27 mouse cellular contexts compared by ENCODE assay signal in genomic region chr14:31345367-31345766, GRCm38 (mm10). TPM values are rescaled to one million over a fixed set of nuclear protein-coding genes. Genes with fewer than 3 reads are reported as not detected.
DNase-seq lines count a peak whose midpoint lies in the region; ATAC-seq and TF ChIP-seq lines count a peak whose summit lies in the region.
"Had no signal": no experiment of that assay in that cellular context is flagged by ENCODE, and none has a peak within 500 bp of the region (broad histone marks: within the 10 kb centered on the region; RNA-seq: fewer than 3 reads in every experiment).

No protein-coding gene starts in this region.

- peaks cover 2% of the 10 kb centered on the region for H3K79me2 ChIP-seq in heart, adult 2 months (replicated peaks; ENCODE audit: control insufficient read depth, insufficient read depth, low read length)

- intact Hi-C loops in heart, adult 2 months (cut with DNase I), result no loop called here

- no peak overlapping the region for H3K4me2 ChIP-seq in liver, embryonic 12.5 days
- H3K4me2 ChIP-seq in liver, embryonic 15.5 days, result no peak overlapping the region
- H3K4me2 ChIP-seq: embryonic facial prominence, embryonic 13.5 days; forebrain, embryonic 12.5 days; forebrain, embryonic 15.5 days; heart, embryonic 11.5 days; hindbrain, embryonic 13.5 days; intestine, embryonic 15.5 days had no signal

- no peak overlapping the region for H3K9ac ChIP-seq in heart, adult 2 months (ENCODE audit: low read depth, low read length)
- no peak overlapping the region for H3K9ac ChIP-seq in liver, embryonic 12.5 days
- no peak overlapping the region for H3K9ac ChIP-seq in liver, embryonic 15.5 days
- H3K9ac ChIP-seq: embryonic facial prominence, embryonic 13.5 days; forebrain, embryonic 12.5 days; forebrain, embryonic 15.5 days; hindbrain, embryonic 13.5 days; intestine, embryonic 15.5 days had no signal

- peak; percentile 64 for ATAC-seq in liver, embryonic 12.5 days
- peak; percentile 49; the same call in 1 of the 2 replicates for ATAC-seq in liver, embryonic 15.5 days (ENCODE audit: insufficient read depth)
- 0 out of 2 replicates have a peak, but pooled peaks have one; percentile 26 for ATAC-seq in megakaryocyte progenitor cell, adult 5-6 weeks (replicated peaks; ENCODE audit: poor library complexity)
- ATAC-seq in frontal cortex, adult (ENCODE audit: low TSS enrichment), result no peak
- ATAC-seq: activated CD4-positive, CD25-positive, alpha-beta regulatory T cell, adult 4 months; forebrain, embryonic 15.5 days; hindbrain, embryonic 16.5 days; intestine, embryonic 15.5 days had no signal

- H3K9me3 ChIP-seq in liver, embryonic 12.5 days (replicated peaks), result no peaks in the 10 kb centered on the region
- H3K9me3 ChIP-seq in liver, embryonic 15.5 days (replicated peaks), result no peaks in the 10 kb centered on the region
- H3K9me3 ChIP-seq: embryonic facial prominence, embryonic 13.5 days; forebrain, embryonic 12.5 days; forebrain, embryonic 15.5 days; G1E; hindbrain, embryonic 13.5 days; intestine, embryonic 15.5 days had no signal

- peak overlapping the region; percentile 5; the same call in 1 of the 2 replicates for H3K27ac ChIP-seq in heart, adult 2 months
- H3K27ac ChIP-seq in liver, embryonic 12.5 days, result no peak overlapping the region
- no peak overlapping the region for H3K27ac ChIP-seq in liver, embryonic 15.5 days (replicated peaks)
- H3K27ac ChIP-seq: embryonic facial prominence, embryonic 13.5 days; forebrain, embryonic 12.5 days; forebrain, embryonic 15.5 days; hindbrain, embryonic 13.5 days; intestine, embryonic 15.5 days had no signal

- no peak for TF ChIP-seq EP300 in heart, adult 2 months (IDR thresholded peaks at IDR 0.05; ENCODE audit: insufficient read depth, low read depth, low read length)

- H3K4me1 ChIP-seq in heart, adult 2 months (ENCODE audit: control insufficient read depth, insufficient read depth, low read length), result peaks cover 2% of the 10 kb centered on the region
- H3K4me1 ChIP-seq in liver, embryonic 12.5 days, result peaks cover 26% of the 10 kb centered on the region
- H3K4me1 ChIP-seq in liver, embryonic 15.5 days (replicated peaks), result peaks cover 3% of the 10 kb centered on the region
- H3K4me1 ChIP-seq: embryonic facial prominence, embryonic 13.5 days; forebrain, embryonic 15.5 days; hindbrain, embryonic 13.5 days; intestine, embryonic 15.5 days had no signal

- TF ChIP-seq CTCF in heart, adult 2 months (IDR thresholded peaks at IDR 0.05), result no peak

- no peak for DNase-seq in heart, adult 2 months
- no peak for DNase-seq in heart, adult 9 months (ENCODE audit: low spot score in 2 of 2)
- no peak for DNase-seq in spleen, postnatal 14 days (ENCODE audit: low spot score in 2 of 2)
- no peak for DNase-seq in T-cell, adult 2 months (ENCODE audit: low spot score)
- DNase-seq: adrenal gland, adult 8-10 months; adrenal gland, postnatal 25 days; B cell, adult 2 months; cerebellum, adult 11-12 months; cerebellum, adult 8-10 months; cerebellum, postnatal 10 days; gastrocnemius, postnatal 25 days; heart, adult 18-20 months had no signal

- WGBS in heart, adult 2 months, result 72% methylated on average over 1 of the region's 1 CpGs
- 19% methylated on average over 1 of the region's 1 CpGs for WGBS in liver, embryonic 12.5 days (ENCODE audit: insufficient replicate concordance)
- WGBS in liver, embryonic 15.5 days (ENCODE audit: insufficient replicate concordance), result 18% methylated on average over 1 of the region's 1 CpGs

- no peak for TF ChIP-seq POLR2A in heart, adult 2 months (IDR thresholded peaks at IDR 0.05; ENCODE audit: insufficient read depth, low read depth, low read length)

- no peak overlapping the region for H3K4me3 ChIP-seq in heart, adult 2 months
- no peak overlapping the region for H3K4me3 ChIP-seq in liver, embryonic 12.5 days
- H3K4me3 ChIP-seq in liver, embryonic 15.5 days (replicated peaks), result no peak overlapping the region
- H3K4me3 ChIP-seq: embryonic facial prominence, embryonic 13.5 days; erythroblast, embryonic 14.5 days; forebrain, embryonic 12.5 days; forebrain, embryonic 15.5 days; hindbrain, embryonic 13.5 days; intestine, embryonic 15.5 days had no signal

- peaks cover 37% of the 10 kb centered on the region for H3K36me3 ChIP-seq in heart, adult 2 months (ENCODE audit: control insufficient read depth, insufficient read depth, low read length)
- H3K36me3 ChIP-seq in liver, embryonic 12.5 days, result peaks cover 67% of the 10 kb centered on the region
- H3K36me3 ChIP-seq in liver, embryonic 15.5 days (replicated peaks), result peaks cover 55% of the 10 kb centered on the region

- H3K27me3 ChIP-seq in heart, adult 2 months (ENCODE audit: control insufficient read depth, insufficient read depth, low read length), result no peaks in the 10 kb centered on the region
- H3K27me3 ChIP-seq in liver, embryonic 12.5 days (replicated peaks), result no peaks in the 10 kb centered on the region
- H3K27me3 ChIP-seq in liver, embryonic 15.5 days, result no peaks in the 10 kb centered on the region
- H3K27me3 ChIP-seq: CH12.LX; embryonic facial prominence, embryonic 13.5 days; forebrain, embryonic 12.5 days; forebrain, embryonic 15.5 days; hindbrain, embryonic 13.5 days; intestine, embryonic 15.5 days had no signal

RNA-seq across cellular contexts. Expression of gene Capn7, which starts 8.9 kb away (rescaled TPM):
- total RNA-seq in heart, adult 2 months (2021), result 10 to 100 TPM; 29.6 to 32.5 TPM
- polyA plus RNA-seq in heart, adult 2 months (2012; rRNA removed), result 15.3 and 30.1 TPM in 2 replicates
- 24.1 and 24.5 TPM in 2 replicates for polyA plus RNA-seq in liver, embryonic 12.5 days (2016; fragmentation: Nextera tagmentation; extraction: Ambion mirVana)
- polyA plus RNA-seq in liver, embryonic 15.5 days (2015; fragmentation: Nextera tagmentation; extraction: Ambion mirVana), result 16.4 and 16.8 TPM in 2 replicates
- 56.8 and 59.6 TPM in 2 replicates for total RNA-seq in megakaryocyte progenitor cell, adult 5-6 weeks (2015)
- 52.7 and 62.3 TPM in 2 replicates for total RNA-seq in megakaryocyte progenitor cell, adult 5-6 weeks (2017)

RNA-seq across cellular contexts. Expression of gene Dnah1, which starts 21.7 kb away (rescaled TPM):
- under 1 TPM; 0.02 to 0.05 TPM for total RNA-seq in heart, adult 2 months (2021)
- 0.03 and 0.41 TPM in 2 replicates for polyA plus RNA-seq in heart, adult 2 months (2012; rRNA removed)
- polyA plus RNA-seq in liver, embryonic 12.5 days (2016; fragmentation: Nextera tagmentation; extraction: Ambion mirVana), result 0.48 and 0.57 TPM in 2 replicates
- polyA plus RNA-seq in liver, embryonic 15.5 days (2015; fragmentation: Nextera tagmentation; extraction: Ambion mirVana), result 0.09 and 0.14 TPM in 2 replicates
- 0.12 and 0.27 TPM in 2 replicates for total RNA-seq in megakaryocyte progenitor cell, adult 5-6 weeks (2015)
- 0.04 and 0.07 TPM in 2 replicates for total RNA-seq in megakaryocyte progenitor cell, adult 5-6 weeks (2017)
- polyA plus RNA-seq: erythroblast, embryonic 14.5 days; G1E had no signal
